Mouse (Mus musculus) right cerebral cortex, postnatal 4 days (tissue): ENCODE data around the gene Pde1b.

Experiments used
- DNase-seq: peaks from one replicate; pipeline ENCODE4 v3.0.0-alpha.2; 2022

Gene Pde1b

DNA sequence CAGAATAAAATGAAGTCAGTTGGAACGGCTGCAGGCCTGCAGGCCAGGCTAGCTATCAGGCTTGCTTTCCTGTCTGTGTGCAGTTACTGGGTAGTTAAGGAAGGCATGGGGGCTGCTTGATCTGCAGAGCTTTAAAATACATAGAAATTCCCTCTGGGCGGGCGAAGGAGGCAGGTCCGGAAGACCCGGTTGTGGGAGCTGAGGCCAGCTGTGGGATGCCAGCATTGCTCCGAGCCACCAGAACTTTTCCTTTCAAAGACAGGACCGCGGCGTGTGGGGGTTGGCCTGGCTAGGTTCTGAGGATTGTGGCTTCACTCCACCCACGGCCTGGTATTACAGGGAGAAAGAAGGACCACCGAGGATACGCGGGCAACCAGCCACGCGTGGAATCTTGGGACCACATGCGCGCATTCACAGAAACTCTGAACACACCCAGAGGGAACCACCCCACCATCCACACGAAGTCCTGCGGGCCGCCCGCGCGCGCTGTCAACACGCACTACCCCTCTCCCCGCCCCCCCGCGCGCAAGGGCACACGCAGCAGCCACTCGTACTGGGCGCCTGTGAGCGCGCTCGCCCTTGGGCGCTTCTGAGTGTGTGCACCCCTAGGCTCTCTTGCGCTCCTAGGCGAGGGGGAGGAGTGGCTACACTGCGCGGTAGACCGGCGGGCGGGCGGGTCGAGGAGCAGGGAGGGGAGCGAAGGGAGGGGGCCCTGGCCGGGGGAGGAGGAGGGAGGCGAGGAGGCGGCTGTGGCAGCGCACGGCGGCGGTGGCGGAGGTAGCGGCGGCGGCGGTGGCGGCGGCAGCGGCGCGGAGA, at the start of gene Pde1b:
Gene Pde1b, plus strand, starts transcription at position 600 of the 816 bp plus-strand sequence.
- DNase-seq = peak; percentile 72

DNA sequence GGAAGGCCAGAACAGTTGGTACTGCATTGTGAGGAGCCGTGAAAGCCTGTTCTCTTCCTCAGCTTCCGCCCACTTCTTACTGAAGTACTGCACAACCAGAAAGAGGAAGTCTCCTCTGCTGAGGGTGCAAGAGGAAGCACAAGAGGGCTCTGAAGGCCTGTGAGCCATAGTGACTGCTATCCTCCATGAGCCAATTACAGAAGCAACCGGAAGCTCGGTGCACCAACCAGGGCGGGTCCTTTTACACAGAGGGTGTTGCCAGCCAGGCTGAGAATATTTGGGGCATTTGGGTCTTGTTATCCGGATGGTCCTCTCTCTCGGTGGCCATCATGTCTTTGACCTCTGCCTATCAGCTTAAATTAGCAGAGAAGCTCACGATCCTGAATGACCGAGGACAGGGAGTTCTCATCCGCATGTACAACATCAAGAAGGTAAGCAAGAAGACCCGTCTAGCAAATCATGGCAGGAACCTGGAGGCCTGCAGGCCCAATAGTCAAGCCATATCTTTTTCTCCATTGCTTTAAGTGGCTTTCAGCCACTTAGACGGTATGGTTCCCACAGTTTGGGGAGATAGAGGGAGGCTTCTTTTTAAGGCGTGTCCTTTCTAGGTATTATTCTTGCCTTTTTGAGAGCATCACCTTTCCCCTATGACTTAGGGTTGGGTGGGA, 49.1 kb upstream of the Pde1b start, which contains the start of gene Nckap1l:
Gene Nckap1l, plus strand, starts transcription at position 244 of the 668 bp plus-strand sequence.
- no peak for DNase-seq

DNA sequence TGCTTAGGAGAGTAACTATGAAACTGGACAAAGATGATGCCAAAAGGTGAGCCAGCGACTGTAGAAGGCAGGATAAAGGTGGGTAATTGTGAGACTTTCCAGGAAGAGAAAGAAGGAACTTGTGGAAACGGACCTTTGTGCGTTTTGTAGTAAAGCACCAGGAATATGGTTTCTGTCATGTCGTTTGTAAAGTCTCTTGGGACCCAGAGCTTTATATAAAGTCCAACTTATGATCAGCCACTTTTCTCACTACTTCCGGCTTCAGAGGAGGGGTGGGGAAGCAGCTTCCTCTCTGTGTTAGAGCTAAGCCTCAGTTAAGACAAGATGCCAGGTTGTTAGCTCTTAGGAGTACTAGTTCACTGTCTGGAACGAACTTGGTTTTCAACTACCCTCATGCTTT, 48.4 kb upstream of the Pde1b start:
- no peak for DNase-seq

DNA sequence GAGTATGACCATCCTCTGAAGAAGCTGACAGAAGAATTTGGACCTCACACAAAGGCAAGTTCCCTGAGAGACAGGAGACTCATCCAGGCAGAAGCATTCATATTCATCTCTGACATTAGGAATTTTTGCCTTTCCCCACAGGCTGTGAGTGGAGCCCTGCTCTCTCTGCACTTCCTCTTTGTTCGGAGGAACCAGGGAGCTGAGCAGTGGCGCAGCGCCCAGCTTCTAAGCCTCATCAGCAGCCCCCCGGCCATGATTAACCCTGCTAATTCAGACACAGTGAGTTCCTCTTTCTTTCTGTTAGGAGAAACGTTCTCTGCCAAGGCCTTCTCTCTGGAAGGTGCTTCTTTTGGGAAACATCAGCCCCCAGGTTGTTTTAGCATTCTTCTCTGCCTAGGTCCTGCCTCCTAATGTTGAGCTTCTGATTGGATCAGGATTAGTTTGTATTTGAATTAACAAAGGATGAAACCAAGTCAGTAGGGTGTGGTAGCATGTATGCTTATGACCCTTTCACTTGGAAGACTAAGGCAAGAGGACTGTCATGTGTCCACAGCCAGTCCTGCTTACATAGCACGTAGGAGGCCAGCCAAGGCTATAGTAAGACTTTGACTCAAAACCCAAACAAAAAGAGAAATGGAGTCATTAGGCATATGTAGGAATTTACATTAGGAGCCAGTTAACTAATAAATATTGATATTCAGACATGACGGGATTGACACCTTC, 40.1 kb upstream of the Pde1b start:
- peak; percentile 20 for DNase-seq

DNA sequence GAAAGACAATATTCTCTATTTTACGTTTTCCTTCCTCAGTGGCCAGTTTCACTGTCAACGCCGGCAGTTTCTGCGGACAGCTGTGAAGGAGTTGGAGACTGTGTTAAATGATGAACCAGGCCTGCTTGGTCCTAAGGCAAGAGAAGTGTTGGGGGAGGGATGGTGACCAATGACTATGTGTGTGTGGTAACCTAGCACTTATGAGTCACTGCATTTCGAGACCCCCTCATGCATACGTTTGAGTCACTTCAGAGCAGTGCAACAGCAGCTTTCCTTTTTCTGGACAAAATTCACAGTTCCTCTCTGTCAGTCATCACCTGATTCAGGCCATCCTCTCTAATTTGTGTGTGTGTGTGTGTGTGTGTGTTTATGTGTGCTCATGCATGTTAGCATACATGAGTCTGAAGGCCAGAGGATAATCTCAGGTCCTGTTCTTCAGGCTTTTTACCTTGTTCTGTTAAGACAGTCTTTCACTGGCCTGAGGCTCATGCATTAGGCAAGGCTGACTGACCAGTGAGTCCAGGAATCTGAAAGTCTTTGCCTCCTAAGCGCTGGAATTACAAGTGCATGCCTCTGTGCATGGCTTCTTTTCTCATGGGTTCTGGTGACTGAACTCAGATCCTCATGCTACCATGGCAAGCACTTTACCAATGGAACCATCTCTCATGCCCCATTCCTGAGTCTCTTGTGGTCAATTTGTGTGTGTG, 31.2 kb upstream of the Pde1b start:
- no peak for DNase-seq

DNA sequence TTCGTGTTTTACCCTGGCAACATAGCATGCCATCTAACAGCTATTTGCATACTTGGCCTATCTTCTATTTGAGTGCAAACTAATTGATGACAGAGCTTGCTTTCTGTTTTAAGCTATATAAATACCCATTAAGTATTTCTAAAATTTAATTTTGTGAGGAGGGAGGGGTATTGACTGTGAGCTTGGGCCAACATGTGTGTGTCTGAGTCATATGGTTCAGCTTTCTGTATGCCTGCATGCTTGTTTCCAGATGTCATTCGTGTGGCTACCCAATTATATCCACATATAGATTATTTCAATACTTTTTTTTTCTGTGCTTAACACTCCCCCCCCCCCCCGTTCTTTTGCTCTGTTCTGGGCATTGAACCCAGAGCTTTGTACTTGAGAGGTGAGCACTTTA, 30.6 kb upstream of the Pde1b start:
- no peak for DNase-seq

DNA sequence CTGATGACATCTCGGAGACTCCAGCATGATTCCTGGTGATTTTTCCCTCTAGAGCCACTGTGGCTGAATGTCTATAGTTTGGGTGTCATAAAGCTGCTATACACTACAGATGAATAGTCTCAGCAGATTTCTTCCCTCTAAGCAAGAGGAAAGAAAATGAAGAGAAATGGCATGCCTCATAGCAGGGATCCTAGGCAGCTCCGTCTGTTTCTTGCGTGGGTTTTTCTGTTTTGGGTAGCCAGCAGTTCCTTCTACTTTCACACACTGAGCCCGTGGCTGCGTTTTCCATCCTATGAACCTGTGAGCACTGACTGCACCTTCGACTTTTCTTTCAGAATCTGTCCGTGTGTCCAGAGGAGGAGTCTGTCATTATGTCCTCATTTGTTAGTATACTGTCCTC, 29.7 kb upstream of the Pde1b start:
- DNase-seq = no peak

DNA sequence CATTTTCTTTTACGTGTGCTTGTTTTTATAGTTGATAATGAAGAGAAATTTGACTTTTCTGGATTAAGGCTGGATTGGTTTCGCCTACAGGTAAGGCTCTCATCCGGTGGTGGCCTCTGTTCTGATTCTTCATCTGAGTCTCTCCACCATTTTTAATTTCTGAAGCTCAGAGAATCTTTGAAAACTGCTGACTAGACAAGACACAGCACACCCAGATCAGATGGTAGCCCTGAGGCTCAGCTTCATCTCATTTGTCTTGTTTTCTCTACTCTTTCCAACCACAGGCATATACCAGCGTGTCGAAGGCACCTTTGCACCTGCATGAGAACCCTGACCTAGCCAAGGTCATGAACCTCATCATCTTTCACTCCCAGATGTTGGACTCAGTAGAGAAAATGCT, 29.1 kb upstream of the Pde1b start:
- DNase-seq = no peak

DNA sequence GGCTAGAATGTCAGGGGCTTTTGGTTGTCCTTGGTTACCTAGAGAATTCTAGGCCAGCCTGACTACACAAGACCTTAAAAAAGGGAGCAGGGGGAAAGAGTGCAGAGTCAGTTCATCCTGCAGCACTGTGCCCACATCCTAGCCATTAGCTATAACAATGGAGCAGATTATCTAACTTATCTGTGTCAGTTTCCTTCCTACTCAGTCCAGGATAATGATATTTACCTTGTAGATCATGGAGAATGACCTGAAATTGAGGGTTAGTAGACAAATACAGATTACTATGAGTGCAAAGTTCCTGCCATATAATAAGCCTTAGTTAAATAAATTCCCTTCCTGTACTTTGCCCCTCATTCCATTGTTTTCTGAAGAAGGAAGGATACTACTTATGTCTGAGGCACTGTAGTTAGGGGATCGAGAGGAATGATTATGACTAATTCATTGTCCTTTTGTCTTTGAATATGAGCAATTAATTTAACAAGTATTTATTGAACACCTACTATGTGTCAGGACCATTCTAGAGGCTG, 23.7 kb upstream of the Pde1b start:
- DNase-seq = no peak

DNA sequence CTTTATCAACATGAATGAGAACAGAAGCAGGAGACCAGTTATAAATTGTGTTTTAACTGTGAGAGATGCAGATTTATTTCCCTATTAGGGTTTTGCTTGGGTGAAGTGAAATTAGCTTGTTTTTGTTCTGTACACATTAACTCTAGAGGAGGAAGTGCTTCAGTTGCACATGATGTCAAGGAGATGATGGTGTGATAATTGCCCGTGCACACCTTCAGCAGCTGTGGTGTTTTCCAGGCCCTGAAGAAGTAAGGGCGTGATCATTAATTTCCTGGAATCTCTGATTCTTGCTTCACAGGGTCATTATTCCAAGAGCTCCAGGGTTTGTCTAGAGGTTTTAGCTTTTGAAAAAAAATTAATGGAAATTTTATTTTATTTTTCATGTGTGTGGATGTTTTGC, 22.7 kb upstream of the Pde1b start:
- DNase-seq = no peak

DNA sequence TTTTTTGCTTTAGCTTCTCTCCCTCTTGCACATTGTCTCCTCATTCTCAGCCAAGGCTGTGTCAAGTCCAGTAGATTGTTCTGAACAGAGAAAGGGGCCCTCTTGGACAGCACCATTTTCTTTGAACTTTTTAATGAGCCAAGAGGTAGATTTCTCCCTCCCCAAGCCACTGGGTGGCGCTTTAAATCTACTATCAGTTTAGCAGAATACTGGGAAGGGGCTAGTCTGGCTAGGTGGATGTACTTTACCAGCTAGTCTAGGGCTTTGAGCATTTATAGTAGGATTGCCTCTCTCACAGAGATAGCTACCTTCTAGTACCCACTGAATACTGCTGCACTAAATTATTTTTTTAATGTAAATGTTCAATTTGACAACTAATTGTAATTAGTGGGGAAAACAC, 20.3 kb upstream of the Pde1b start:
- DNase-seq = peak; percentile 61

DNA sequence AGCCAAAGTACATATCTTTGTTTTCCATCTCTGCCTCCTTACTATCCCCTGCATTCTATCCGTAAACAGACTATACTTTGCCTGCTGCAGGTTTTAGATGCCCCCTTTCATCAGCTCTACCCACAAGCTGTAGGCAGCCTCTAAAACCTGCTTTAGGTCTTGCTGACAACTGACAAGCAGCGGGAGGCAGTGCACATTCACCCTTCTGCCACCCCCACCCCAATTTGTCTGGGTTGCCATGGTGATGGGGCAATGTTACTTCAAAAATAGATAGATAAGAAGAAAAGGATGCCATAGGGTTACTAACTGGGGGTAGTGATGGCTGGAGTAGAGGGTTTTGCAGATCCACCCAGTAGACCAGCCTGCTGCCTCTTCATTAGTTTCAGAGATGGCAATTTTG, 18.3 kb upstream of the Pde1b start:
- no peak for DNase-seq

DNA sequence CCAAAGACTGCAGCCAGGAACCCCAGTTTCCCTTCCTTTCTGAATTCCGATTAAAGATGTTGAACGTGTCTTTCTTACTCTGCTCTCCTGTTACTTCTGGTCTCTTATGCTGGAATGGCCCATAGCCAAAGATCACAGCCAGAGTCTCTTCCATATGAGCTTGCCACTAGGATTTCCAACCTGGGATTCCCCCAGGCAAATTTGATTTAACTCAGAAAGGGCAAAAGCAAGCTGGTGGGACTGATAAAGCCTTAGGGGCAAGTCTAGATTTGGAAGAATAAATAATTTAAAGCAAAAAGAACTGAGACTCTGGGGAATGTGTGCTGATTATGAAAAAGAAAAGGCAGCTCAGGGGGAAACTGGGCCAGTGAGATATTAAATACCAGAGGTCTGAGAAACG, 17.7 kb upstream of the Pde1b start:
- no peak for DNase-seq

DNA sequence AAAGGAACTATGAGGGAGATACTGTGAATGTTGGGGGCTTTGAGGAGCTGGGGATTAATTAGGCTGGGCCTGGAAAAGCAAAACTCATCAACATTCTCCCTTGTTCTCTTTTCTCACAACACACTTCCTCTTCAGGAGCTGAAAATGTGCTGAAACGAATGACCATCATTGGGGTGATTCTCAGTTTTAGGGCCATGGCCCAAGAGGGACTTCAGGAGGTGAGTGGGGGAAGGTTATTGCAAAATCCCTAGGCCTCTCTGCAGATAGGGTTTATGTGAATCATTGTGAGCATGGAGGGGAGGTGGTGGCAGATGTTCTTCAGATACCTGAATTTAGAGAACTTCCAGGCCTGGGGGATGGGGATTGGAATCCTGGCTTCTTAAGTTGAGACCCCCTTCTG, 16.2 kb upstream of the Pde1b start:
- DNase-seq = no peak

DNA sequence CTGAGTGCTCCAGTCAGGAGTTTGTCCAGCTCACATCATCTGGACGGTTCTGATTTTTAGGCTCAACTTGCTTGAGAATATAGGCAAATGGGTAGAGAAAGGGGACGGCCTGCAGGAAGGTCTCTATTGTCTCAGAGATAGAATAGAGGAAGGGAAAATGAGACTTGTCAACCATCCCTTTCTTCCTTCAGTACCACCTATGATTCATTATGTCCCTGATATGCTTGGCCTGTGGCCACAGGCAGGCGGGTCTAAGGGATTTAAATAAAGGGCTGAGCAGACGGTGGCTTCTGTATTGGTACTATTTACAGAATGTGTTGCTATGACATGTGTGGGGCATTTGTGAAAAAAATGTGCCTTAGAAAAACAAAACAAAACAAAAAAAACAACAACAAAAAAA, 14.5 kb upstream of the Pde1b start:
- DNase-seq = no peak

DNA sequence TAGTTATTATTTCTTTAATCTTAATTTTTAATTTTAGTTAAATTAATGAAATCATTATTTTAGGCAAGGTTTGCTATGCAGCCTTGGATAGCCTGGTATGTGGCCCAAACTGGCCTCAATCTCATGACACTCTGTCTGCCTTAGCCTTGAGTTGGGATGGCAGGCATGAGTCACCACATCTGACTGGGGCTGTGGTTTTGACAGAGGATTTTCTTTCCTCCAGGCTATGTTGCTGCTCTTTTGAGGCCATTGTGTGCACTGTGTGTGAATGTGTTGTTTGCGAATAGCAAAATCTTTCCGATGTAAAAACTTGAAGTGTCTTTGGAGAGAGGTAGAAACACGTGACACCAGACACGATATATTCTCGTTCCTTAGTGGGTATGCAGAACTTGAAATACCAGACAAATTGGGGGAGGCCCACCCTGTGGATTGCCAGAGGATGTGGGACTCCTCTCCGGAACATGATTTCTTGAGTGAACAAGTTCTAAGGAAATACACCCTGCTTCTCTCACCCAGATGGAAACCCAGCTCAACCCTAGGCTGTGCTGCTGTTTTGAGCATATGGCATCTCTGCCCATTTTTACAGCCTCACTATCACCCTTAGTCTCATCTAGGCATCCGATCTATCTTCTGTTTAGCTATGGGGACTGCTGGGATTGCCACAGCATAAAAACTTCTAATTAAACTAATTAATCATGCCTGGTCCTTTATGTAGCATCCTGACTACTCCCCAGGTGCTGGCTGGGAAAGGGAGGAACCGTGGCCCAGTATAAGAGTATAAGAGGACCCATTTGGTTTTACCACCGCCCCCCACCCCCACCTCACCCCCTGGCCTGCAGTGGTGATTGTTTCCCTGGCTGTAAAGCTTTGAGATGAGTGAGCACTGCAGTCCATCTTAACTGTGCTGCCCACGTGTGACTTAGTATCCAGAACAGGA, 6.4 kb upstream of the Pde1b start:
- no peak for DNase-seq

DNA sequence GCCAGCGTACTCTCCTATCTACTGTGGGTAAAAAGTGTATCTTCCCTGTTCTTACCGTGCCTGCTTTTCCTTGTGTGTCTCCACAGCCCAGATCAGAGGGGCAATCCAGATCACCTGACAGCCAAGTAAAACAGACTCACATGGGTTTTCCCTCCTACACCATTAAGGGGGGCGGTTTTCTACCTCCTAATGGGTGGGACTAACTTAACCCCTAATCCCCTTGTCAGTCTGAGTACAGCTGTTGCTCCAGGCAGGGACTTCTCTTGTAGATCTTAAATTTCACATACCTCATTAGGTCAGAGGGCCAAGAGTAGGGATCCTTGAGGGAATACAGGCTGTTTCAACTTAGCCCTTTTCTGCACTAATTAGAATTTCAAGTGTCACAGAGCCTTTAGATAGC, 4.7 kb upstream of the Pde1b start:
- no peak for DNase-seq

DNA sequence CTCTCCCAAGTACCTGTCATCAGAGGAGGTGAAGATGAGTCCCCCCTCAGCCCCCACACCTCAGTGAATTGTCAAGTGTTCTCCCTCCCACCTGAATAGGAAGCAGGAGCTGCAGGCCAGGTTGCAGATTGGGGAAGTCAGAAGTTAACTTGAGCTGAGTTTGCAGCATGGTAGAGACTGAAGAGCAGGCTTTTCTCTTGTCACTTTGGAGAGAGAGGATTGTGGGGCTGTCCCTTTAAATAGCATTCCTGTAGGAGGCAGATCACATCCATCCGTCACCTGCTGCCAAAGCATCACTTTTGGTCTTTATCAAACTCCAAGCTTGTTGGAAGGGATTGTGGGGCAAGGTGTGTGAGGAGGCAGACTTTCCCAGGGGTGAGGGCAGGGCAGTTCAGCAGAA, 2.1 kb upstream of the Pde1b start:
- no peak for DNase-seq

DNA sequence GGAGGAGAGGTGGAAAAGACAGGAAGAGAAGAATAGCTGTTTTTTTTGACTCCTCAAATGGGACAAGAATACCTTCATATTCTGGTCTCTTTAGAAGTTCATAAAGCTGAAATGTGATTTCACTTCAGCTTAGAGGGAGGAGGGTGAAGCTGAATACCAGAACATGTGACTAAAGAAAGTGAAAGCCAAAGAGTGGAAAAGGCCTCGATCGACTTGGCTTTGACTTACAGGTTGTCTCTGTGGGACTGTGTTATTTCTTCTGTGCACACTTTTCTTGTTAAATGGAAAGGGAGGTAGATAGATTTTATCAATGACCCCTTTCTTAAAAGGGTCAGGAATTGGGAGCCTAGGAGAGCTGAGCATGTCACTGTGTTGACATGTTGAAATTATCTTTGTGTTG, 1.6 kb upstream of the Pde1b start:
- DNase-seq = no peak

DNA sequence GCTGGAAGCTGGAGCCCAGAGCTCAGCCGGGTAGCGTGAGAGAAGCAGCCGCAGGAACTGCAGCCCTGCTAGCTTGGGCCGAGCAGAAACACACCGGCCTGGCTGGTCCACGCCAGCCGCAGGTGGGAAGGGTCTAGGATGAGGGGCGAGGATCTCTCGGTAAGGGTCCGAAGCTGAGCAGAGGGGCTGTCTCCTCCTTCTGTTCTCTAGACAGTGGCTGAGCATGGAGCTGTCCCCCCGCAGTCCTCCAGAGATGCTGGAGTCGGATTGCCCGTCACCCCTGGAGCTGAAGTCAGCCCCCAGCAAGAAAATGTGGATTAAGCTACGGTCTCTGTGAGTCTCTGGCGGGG, 392 bp downstream of the Pde1b start:
- DNase-seq = no peak

DNA sequence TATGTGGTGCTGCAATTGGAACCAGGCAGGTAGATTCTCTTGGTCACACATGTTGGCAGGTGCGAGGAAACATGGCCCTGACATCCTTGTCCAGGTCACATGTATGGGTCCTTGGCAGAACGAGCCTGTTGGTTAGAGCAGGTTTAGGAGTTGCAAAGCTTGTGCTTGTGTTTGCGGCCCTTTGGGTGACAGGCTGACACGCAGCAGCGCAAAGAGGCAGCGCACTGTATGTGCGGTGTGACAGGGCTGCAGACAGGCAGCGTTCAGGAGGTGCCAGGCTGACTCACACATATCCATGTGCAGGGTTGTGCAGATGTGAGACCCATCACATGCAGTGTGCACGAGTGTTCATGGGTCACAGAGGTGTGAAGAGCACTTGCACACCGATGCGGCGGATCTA, 826 bp downstream of the Pde1b start:
- DNase-seq = peak; percentile 18

DNA sequence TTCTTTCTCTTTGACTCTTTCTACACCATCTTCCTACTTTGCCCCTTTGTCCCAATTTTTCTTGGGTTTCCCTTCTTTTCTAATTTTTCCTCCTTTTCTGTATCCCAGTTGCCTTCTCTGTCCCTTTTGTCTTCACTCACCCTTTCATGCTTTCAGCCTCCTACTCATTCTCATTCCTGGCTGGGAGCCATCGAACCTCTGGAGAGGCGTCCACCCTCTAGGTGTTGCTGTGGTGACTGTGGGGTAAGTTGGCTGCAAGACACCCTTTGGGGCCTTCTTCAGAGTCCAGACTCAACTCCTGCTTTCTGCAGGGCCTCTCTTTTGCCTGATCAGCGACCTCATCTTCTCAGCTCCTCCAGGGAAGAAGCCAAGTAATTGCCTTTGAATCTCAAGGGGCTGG, 6.5 kb downstream of the Pde1b start:
- no peak for DNase-seq
